Mouse (Mus musculus) cortical plate, adult 2 months (tissue): ENCODE data around the gene Coq8a.

Experiments used
- CTCF ChIP-seq: fragments of 200-500 bp; IDR thresholded peaks from 2 replicates; pipeline ENCODE4 v1.5.1; 2011; ENCODE audit warnings: mild to moderate bottlenecking, control low read depth, low read length; ENCODE audit not compliant: insufficient read depth; ENCODE audit errors: extremely low read depth
- POLR2A ChIP-seq: fragments of 200-500 bp; IDR thresholded peaks from 2 replicates; pipeline ENCODE4 v1.6.1; 2011; ENCODE audit warnings: mild to moderate bottlenecking, low read length, control low read depth; ENCODE audit not compliant: insufficient read depth; ENCODE audit errors: extremely low read depth

GRCm38 (mm10) chr1:180220791-180221542 is 21.6 kb upstream of the Coq8a start:
- no peak for TF ChIP-seq POLR2A
- TF ChIP-seq CTCF = no peak
